Mouse (Mus musculus) lung, adult 2 months (tissue): ENCODE data around the gene Plekha1. TPM values are rescaled to one million over a fixed set of nuclear protein-coding genes. Genes with fewer than 3 reads are reported as not detected.

ENCODE experiments used
- DNase-seq: peaks from one replicate; pipeline ENCODE4 v3.0.0; 2022
- H3K4me1 ChIP-seq: fragments of 200-500 bp; 2 replicates; pipeline ENCODE4 v1.6.1; 2011; ENCODE audit warnings: low read length; ENCODE audit not compliant: control insufficient read depth, insufficient read depth
- H3K4me3 ChIP-seq: fragments of 200-500 bp; replicated peaks from 2 replicates; pipeline ENCODE3; 2011; ENCODE audit warnings: low read depth, mild to moderate bottlenecking, control low read depth, low read length; ENCODE audit errors: extremely low read depth
- CTCF ChIP-seq: fragments of 200-500 bp; IDR thresholded peaks from 2 replicates; pipeline ENCODE4 v1.5.1; 2011; ENCODE audit warnings: mild to moderate bottlenecking, low read length, control low read depth; ENCODE audit not compliant: insufficient read depth
- POLR2A ChIP-seq: fragments of 200-500 bp; IDR thresholded peaks from 2 replicates; pipeline ENCODE4 v1.6.1; 2011; ENCODE audit warnings: low read depth, mild to moderate bottlenecking, control low read depth, low read length, borderline replicate concordance; ENCODE audit errors: extremely low read depth
- WGBS: fragments of 180-500 bp; shearing (Covaris S2); methylation state at CpG from one replicate; pipeline ENCODE4 v1.1.7; 2018; 5-methylcytosine and 5-hydroxymethylcytosine counted together
- polyA plus RNA-seq: library from polyadenylated mRNA; depleted of rRNA; stranded (reverse); fragments of >200 nt; gene quantifications from 2 replicates; pipeline ENCODE4 v1.2.3, GENCODE M21; 2012

The Plekha1 gene
- polyA plus RNA-seq, 1 experiment: 99.2 TPM

DNA sequence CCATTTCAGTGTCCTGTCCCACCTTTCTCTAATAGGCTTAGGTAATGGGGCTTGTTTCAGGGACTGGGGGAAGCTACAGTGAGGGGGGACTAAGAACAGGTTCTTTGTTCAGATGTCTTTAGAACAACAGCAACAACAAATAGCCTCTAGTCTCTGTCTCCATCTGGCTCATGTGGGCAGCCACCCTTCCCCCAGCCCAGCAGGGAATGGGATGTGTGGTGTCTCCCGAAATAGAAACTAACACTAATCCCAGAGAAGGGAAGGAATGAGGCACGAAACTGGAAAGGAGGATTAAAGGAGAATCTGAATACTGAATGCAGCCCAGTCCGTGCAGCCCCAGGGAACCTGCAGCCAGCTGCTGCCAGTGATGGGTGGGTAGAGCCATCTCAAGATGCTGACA, 22.4 kb downstream of the Plekha1 start:
- TF ChIP-seq CTCF (no peak), POLR2A (no peak)
- 56% methylated on average over 3 of the region's 3 CpGs for WGBS
- peaks cover 4% of the 10 kb centered on the region for H3K4me1 ChIP-seq
- no peak overlapping the region for H3K4me3 ChIP-seq
- no peak for DNase-seq

DNA sequence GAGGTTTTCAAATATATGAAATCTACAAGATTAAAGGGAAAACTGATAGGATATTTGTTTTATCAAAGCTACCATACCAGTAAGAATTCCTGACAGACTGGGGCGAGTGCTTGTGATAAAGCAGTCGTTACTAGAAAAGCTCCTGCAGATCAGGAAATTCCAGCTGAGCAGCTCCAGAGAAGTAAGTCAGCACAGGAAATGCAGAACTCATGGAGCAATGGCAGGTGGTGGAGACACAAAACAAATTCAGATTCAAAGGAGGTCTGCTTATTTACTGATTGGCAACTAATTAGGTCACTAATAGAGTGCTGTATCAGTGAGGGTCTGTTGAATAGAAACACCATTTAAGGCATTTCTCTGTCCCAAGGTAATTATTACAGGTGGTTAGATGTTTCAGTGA, 25.3 kb downstream of the Plekha1 start:
- Histone ChIP-seq H3K4me3 (no peak overlapping the region), H3K4me1 (peaks cover 4% of the 10 kb centered on the region)
- TF ChIP-seq CTCF (no peak), POLR2A (no peak)
- WGBS: 32% methylated on average over 2 of the region's 2 CpGs
- no peak for DNase-seq

DNA sequence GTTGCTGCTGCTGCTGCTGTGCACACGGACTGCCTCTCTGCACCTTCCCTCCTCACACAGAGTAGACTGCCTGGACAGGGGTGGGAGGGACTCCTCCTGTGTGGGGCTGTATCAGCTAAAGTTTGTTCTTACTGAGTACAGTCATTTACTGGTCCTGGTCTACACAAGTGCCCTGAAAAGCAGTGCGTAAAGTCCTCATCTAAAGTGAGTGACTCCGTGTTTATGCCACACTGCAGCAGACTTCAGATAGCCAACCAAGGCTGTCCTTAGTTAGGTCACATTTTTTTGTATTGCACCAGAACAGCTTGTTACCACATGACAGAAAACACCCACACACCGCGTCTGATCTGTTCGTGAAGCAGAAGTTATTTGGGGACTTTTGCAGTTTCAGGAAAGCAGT, 27.4 kb downstream of the Plekha1 start:
- no peak for TF ChIP-seq POLR2A
- no peak for TF ChIP-seq CTCF
- peaks cover 3% of the 10 kb centered on the region for H3K4me1 ChIP-seq
- 54% methylated on average over 6 of the region's 6 CpGs for WGBS
- no peak overlapping the region for H3K4me3 ChIP-seq
- peak; percentile 27 for DNase-seq

DNA sequence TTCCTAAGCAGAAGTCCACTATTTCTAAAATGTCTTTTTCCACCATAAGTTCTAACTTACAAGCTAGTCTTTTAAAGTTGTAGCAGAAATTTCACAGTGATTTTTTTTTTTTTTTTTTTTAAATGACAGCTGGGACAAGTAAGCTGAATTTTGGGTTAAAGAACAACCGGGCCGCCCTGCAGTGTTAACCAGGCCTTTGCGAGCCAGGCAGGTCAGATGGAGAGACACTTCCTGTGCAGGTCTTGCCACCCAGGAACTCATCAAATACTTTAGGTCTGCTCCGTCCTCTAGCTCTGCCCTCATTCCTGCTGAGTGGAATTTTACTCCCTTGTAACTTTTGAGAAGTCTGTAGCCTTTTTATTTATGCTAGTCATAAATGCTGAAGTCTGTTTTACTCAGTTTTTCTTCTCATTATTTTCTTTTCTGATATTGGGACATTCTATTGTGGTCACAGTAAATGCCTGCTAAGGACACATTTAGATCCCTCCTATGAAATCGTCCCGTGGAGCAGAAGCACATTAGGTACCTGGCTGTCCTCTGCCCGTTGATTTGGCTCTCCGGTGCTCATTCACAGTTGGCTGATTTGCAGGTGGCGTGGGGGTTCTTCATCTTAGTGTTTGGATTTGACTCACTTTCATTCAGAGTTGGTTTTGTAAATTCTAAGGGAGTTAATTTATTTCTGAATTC, 29.5 kb downstream of the Plekha1 start:
- peaks cover 1% of the 10 kb centered on the region; the same call in 1 of the 2 replicates for H3K4me1 ChIP-seq
- H3K4me3 ChIP-seq: no peak overlapping the region
- TF ChIP-seq CTCF: no peak
- TF ChIP-seq POLR2A: no peak
- DNase-seq: no peak
- WGBS: 85% methylated on average over 9 of the region's 9 CpGs

- Histone ChIP-seq H3K4me1 (peaks cover 2% of the 10 kb centered on the region; the same call in 1 of the 2 replicates), H3K4me3 (no peak overlapping the region)
- TF ChIP-seq CTCF (no peak), POLR2A (no peak)
- DNase-seq: no peak
- WGBS: 97% methylated on average over 2 of the region's 2 CpGs
Measured at GRCm38 (mm10) chr7:130895618-130895945, 30.0 kb downstream of the Plekha1 start.

DNA sequence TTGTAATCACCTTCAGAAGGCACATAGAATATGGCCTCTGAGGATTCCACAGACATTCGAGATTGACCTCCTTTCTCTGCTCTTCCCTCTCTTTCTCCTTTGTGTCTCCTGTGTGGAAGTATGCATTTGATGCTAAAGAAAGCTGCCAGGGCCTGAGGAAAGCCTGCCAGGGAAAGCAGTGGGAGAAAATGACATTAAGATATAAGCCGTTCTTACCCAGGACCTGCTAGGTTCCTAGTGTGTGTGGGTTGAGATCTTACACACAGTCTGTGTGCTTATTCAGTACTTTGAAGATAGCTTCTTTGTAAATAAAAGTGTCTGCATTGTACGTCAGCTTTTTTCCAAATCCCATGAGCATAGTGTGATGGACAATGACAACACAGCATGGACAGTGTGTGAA, 30.5 kb downstream of the Plekha1 start:
- TF ChIP-seq CTCF: no peak
- TF ChIP-seq POLR2A: no peak

GRCm38 (mm10) chr7:130897201-130897600, 31.6 kb downstream of the Plekha1 start:
- no peak for DNase-seq
- no peak overlapping the region for H3K4me3 ChIP-seq
- 94% methylated on average over 10 of the region's 10 CpGs for WGBS
- no peak for TF ChIP-seq CTCF
- no peak for TF ChIP-seq POLR2A
- H3K4me1 ChIP-seq: peaks cover 2% of the 10 kb centered on the region; the same call in 1 of the 2 replicates

More for the DNA sequence above, 30.5 kb downstream of the Plekha1 start:
- H3K4me3 ChIP-seq: no peak overlapping the region
- WGBS: 84% methylated on average over 3 of the region's 3 CpGs
- peaks cover 2% of the 10 kb centered on the region; the same call in 1 of the 2 replicates for H3K4me1 ChIP-seq
- DNase-seq: no peak

GRCm38 (mm10) chr7:130898373-130898772, 32.8 kb downstream of the Plekha1 start:
- 78% methylated on average over 4 of the region's 4 CpGs for WGBS
- peaks cover 2% of the 10 kb centered on the region; the same call in 1 of the 2 replicates for H3K4me1 ChIP-seq
- H3K4me3 ChIP-seq: no peak overlapping the region
- TF ChIP-seq POLR2A (no peak), CTCF (no peak)
- DNase-seq: no peak

DNA sequence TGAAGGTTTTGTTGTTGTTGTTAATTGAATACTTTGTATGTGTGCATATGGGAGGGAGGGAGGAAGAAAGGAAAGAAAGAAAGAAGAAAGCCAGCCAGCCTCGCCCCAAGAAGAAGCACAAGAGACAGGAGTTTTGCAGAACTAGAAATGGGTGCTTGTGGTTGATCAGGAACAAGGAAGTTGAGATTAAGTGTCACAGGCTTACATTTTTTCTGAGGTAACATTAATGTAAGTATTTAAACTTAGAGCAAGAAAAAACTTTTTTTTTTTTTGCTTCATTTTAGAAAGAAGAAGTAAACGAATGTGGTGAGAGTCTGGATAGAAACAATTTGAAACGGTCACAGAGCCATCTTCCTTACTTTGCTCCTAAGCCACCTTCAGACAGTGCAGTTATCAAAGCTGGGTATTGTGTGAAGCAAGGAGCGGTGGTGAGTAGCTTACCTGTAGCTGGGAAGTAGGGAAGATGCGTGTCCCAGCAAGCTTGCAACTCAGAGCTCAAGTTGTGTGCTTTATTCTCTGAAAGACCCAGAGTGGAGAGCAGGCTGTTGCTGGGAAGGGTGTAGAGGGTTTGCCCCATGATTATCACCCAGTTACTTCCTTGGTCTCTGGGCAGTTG, 34.8 kb downstream of the Plekha1 start:
- peaks cover 2% of the 10 kb centered on the region; the same call in 1 of the 2 replicates for H3K4me1 ChIP-seq
- TF ChIP-seq CTCF (no peak), POLR2A (no peak)
- DNase-seq: no peak
- no peak overlapping the region for H3K4me3 ChIP-seq
- 73% methylated on average over 5 of the region's 5 CpGs for WGBS

GRCm38 (mm10) chr7:130902929-130903328, 37.4 kb downstream of the Plekha1 start:
- DNase-seq: no peak
- 92% methylated on average over 1 of the region's 1 CpGs for WGBS
- Histone ChIP-seq H3K4me3 (no peak overlapping the region), H3K4me1 (peaks cover 2% of the 10 kb centered on the region; the same call in 1 of the 2 replicates)
- TF ChIP-seq CTCF (no peak), POLR2A (no peak)
